Mouse (Mus musculus): ENCODE measurements around the gene Acoxl.
A peak's percentile ranks its signal among the peaks of the same experiment; 100 is the strongest.

The Acoxl gene

DNA sequence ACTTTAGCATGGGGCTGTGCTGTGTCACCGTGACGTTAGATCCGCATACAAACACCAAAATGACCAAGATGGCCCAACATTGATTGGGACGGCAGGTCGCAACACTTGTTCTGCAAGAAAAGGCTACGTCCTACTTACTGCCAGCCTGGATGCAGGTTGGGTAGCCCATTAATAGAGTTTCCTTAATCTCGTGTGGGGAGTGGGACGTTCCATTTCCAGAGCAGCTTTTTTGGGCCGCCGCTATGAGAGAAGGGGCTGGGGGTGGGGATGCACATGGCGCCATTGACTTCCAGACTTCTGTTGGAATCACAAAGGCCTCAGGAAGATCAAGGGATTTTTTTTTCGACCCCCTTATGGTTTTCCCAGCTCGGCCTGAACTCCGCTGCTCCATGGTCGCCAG is 286.0 kb downstream of the Acoxl start:
- no peak for DNase-seq

- DNase-seq = peak; percentile 88
Measured at GRCm38 (mm10) chr2:128125635-128126470, 287.2 kb downstream of the Acoxl start, which contains the start of gene Bcl2l11. TSS of gene Bcl2l11 (plus strand) at chr2:128126038.

GRCm38 (mm10) chr2:128126591-128127051 is 287.9 kb downstream of the Acoxl start:
- peak; percentile 21 for DNase-seq

GRCm38 (mm10) chr2:128127121-128127671 is 288.5 kb downstream of the Acoxl start:
- peak; percentile 88 for DNase-seq

GRCm38 (mm10) chr2:128127691-128128292 is 289.1 kb downstream of the Acoxl start:
- peak; percentile 44 for DNase-seq

GRCm38 (mm10) chr2:128128532-128128931 is 289.9 kb downstream of the Acoxl start:
- no peak for DNase-seq

GRCm38 (mm10) chr2:128131503-128131902 is 292.8 kb downstream of the Acoxl start:
- no peak for DNase-seq

- DNase-seq = no peak
Measured at GRCm38 (mm10) chr2:128132635-128133034, 294.0 kb downstream of the Acoxl start.

- DNase-seq = no peak
Measured at GRCm38 (mm10) chr2:128133865-128134264, 295.2 kb downstream of the Acoxl start.

GRCm38 (mm10) chr2:128134474-128134873 is 295.8 kb downstream of the Acoxl start:
- no peak for DNase-seq

- DNase-seq = no peak
Measured at GRCm38 (mm10) chr2:128134948-128135347, 296.3 kb downstream of the Acoxl start.

- DNase-seq = no peak
Measured at GRCm38 (mm10) chr2:128136769-128137433, 298.2 kb downstream of the Acoxl start.

- DNase-seq = no peak
Measured at GRCm38 (mm10) chr2:128137480-128138276, 299.0 kb downstream of the Acoxl start.

DNA sequence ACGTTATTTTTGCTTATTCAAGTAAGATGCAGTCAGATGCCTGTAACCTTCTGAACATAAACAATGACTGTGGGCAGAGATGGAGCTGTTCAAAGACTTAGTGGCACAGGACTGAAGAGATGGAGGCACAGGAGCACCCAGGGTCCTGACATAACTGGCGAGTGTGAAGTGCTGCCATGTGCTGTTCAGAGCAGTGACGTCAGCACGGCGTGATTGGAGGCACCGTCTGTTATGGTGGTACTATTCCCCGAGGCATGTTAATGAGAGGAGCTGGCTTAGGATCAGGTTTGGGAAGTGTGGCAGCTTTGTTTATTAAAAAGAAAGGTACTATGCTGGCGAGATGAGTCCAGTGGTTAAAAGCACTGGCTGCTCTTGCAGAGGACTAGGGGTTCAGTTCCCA is 300.2 kb downstream of the Acoxl start:
- DNase-seq = no peak

DNA sequence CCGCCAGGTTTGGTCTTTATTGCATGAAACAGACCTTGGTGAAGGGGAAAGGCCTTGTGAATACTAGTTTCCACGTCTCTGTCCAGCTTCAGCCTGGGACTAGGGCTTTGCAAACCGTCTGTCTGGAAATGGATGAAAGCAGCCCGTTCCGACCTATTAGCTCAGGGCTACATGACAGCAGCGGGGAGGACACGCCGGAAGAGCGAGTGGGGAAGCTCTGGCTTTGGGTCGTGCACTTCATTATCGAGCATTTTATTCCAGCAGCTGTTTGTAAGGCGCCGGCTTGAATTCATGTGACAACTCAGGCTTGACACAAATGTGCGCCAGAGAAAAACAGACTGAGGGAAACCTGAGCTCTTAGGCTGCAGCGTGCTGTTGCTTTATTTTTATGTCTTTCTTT is 301.1 kb downstream of the Acoxl start:
- DNase-seq = no peak

DNA sequence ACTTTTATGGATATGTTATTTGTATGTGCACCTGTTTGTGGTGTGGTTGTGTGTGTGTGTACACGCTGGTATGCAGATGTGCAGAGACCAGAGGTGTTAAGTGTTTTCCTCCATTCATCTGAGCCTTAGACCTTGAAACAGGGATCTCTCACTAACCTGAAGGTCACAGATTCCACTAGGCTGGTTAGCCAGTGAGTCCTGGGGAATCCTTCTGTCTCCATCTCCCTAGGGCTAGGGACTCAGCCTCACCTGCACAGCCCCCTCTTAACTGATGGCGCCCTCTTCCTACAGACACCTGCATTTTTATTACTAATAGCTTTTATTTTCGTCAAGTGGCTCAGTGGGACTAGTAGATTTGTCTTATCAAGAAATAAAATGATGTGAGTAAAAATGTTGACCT is 301.5 kb downstream of the Acoxl start:
- DNase-seq = no peak

GRCm38 (mm10) chr2:128143992-128144391 is 305.3 kb downstream of the Acoxl start:
- no peak for DNase-seq

GRCm38 (mm10) chr2:128145433-128145832 is 306.8 kb downstream of the Acoxl start:
- DNase-seq = no peak

DNA sequence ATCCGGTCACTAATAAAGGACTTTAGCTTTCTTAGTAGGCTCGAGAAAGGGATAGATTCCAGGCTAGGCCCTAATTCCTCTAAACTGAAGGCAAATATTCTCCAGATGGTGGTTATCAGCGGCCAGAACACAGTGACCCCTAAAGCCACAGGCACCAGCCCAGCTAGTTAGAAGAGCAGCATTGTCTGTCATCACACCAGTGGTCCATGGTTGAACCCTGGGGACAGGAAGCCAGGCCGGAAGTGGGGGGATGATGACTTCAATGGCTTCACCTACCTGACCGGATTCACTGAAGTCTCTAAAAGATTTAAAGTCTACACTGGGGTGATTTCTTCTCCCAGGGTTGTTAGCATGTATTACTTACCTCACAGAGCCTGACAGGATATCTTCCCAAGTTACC is 310.9 kb downstream of the Acoxl start:
- DNase-seq = no peak

GRCm38 (mm10) chr2:128152211-128152610 is 313.5 kb downstream of the Acoxl start:
- DNase-seq = no peak

DNA sequence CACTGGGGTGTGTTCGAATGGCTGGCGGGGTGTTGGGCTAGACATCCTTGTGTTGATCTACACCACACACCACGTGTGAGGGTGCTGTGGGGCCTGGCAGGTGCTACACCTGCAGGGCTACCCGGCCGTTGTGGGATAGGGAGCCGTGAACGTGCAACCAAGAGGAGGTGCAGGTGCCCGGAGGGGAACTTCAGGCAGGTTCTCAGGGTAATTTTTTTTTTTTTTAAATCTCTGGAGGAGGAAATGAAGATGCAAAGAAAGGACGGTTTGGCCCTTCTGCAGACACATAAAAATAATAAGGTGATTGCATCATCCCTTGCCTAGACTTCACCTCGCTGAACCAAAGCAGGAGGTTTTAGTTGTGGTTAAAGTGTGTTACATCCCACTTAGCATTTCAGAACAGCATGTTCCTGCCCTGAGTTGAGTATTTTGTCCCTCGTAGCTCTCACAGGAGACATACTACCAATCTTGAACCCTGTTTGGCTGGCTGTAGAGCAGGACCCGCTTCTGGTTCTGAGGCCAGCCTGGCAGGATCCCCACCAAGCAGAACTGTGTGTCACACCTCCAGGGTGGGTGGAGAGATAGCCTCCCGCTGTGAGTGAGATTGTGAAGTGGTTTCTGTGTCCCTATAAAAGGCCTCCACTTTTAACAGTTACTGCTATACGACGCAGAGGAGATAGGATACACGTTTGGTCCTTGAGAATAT is 314.3 kb downstream of the Acoxl start:
- no peak for DNase-seq

- no peak for DNase-seq
Measured at GRCm38 (mm10) chr2:128153551-128153910, 314.9 kb downstream of the Acoxl start.
